Mouse (Mus musculus): ENCODE data around the gene Def8. TPM values are rescaled to one million over a fixed set of nuclear protein-coding genes. Genes with fewer than 3 reads are reported as not detected.
"Not testable (repeated sequence)": the region's sequence is repeated elsewhere in the genome, so short reads cannot be mapped to it uniquely, and the experiment has no call there.

Gene Def8
- total RNA-seq, 2 experiments from 2014 or later, result 56.7 to 62.1 TPM

DNA sequence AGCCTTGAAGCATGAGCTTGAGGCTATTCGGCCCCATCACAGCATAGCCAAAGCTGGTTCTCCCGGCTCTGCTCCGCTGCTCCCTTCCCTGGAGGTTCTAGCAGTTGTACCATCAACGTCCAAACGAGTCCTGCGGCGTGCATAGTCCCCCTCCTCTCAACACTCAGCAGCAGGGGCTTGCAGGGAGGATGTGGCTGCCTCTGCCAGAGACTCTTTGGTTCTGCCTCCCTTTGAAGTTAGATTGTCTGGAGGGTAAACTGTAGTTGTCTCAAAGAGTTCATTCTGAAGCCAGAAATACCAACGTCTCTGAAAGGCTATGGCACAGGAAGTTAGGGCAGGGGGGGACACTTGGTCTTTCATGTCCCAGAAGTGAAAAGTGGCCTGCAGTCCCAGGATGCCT is 18.8 kb upstream of the Def8 start:
- no peak for TF ChIP-seq CTCF (conservative IDR thresholded peaks at IDR 0.05)

DNA sequence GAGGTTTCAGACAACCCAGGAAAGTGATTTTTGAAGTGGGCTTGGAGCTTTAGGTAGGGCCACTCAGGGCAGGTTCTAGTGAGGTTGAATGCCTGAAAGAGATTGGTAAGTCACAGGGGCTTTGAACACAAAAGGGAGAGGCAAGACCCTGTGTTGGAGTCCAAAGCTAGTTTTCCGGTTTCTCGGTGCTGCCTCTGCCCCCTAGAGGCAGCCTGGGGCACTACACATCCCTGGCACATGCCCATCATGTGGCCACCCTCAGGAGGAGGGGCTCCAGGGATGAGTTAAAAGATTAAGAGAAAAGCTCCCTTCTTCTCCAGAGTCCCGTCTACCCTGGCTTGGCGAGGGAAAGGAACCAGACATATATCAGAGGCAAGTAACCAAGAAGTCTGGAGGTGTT is 16.5 kb upstream of the Def8 start, which contains the start of gene Mc1r:
Gene Mc1r (plus strand): TSS at position 322 of the 400 bp plus-strand sequence.
- DNase-seq (ENCODE audit: low spot score in 2 of 2), result peak; percentile 75 to 82
- Histone ChIP-seq H3K27ac (no peak within 1 kb of the TSS), H3K4me3 (no peak within 1 kb of the TSS)
- peak; percentile 96 for TF ChIP-seq CTCF (conservative IDR thresholded peaks at IDR 0.05)

More for the DNA sequence above, 18.8 kb upstream of the Def8 start:
- DNase-seq (ENCODE audit: low spot score in 2 of 2), result no peak
- no peak overlapping the region for H3K27ac ChIP-seq
- no peak overlapping the region for H3K4me3 ChIP-seq

DNA sequence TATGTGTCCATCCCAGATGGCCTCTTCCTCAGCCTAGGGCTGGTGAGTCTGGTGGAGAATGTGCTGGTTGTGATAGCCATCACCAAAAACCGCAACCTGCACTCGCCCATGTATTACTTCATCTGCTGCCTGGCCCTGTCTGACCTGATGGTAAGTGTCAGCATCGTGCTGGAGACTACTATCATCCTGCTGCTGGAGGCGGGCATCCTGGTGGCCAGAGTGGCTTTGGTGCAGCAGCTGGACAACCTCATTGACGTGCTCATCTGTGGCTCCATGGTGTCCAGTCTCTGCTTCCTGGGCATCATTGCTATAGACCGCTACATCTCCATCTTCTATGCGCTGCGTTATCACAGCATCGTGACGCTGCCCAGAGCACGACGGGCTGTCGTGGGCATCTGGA is 15.7 kb upstream of the Def8 start:
- DNase-seq (ENCODE audit: low spot score in 2 of 2), result no peak
- TF ChIP-seq CTCF (conservative IDR thresholded peaks at IDR 0.05), result no peak
- no peak overlapping the region for H3K27ac ChIP-seq
- H3K4me3 ChIP-seq, result no peak overlapping the region

DNA sequence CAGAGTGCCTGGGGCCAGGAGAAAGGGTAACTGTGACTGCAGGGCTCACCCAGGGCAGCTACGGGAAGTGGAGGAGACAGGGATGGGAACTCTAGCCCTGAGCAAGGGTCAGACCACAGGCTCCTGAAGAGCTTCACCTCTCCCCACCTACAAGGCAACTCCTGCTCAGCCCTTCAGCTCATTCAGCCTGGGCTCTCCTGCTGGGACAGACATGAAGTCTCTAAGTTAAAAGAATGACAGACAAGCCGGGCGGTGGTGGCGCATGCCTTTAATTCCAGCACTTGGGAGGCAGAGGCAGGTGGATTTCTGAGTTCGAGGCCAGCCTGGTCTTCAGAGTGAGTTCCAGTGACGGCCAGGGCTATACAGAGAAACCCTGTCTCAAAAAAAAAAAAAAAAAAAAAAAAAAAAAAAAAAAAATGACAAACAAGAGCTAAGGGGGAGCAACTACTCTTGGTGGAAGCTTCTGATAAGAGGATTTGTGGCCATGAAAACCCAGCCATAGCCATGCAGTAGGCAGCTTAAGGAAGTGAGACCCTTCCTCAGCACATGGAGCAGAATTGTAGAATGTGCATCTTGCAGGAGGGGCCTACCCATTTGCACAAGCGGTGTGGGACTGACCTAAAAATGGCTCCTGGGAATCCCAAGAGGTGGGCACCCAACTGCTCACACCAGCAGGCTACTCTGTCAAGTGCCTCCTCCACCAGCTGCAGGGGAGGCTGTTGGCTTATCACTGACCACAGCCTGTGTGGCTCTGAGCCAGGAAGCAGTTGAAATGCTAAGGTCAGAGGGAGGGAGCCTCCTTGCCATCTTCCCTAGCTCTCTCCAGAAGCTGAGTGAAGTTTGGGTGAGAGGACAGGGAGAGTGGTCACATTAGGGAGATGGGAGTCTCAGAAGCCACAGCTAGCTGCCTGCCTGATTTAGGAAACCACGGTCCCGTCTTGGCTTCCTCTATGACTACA is 14.5 kb upstream of the Def8 start:
- Histone ChIP-seq H3K4me3 (no peak overlapping the region), H3K27ac (no peak overlapping the region)
- TF ChIP-seq CTCF (conservative IDR thresholded peaks at IDR 0.05), result no peak
- no peak for DNase-seq (ENCODE audit: low spot score in 2 of 2)

DNA sequence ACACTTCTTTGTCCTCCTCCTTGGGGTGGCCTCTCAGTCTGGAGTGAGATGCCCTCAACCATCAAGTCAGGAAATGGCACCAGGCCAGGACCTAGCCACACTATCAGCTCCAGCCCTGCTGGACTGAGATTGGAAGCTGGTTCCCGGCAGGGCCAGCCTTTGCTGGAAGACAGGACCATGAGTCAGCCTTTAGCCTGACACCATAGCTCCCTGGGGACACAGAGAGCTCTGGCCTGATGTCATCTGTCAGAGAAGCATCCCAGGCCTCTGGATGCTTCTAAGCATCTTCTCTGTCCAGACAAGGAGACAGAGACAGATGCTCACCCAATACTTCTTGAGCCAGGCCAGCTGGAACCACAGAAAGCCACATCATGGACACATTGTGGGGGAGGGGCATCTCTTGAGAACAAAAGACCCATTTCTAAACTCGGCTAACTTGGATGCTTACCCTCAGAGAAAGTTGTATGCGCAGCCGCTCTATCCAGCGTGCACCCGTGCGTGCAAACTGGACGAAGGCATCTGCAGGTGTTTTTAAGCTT is 13.2 kb upstream of the Def8 start:
- no peak for TF ChIP-seq CTCF (conservative IDR thresholded peaks at IDR 0.05)
- no peak for DNase-seq (ENCODE audit: low spot score in 2 of 2)
- Histone ChIP-seq H3K27ac (no peak overlapping the region), H3K4me3 (no peak overlapping the region)

DNA sequence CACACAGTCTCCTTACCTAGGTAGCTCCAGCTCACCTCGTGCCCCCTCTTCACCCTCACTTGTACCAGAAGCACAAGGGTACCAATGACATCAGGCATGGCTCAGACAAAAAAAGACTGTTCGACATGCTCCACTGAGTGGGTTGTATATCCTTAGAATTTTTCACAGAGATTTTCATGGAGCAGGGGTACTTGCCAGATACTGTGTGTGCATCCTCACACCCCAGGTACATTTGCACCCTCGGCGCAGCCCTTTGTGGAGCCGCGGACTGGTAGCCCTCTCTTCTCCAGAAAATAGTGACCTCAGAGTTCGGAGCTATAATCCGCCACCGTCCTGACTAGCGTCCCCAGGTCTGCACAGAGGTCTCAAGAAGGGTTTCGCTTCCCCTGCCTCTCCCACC is 12.5 kb upstream of the Def8 start:
- DNase-seq (ENCODE audit: low spot score in 2 of 2), result no peak
- Histone ChIP-seq H3K4me3 (peak overlapping the region; percentile 80), H3K27ac (peak overlapping the region; percentile 92)
- TF ChIP-seq CTCF (conservative IDR thresholded peaks at IDR 0.05), result no peak

DNA sequence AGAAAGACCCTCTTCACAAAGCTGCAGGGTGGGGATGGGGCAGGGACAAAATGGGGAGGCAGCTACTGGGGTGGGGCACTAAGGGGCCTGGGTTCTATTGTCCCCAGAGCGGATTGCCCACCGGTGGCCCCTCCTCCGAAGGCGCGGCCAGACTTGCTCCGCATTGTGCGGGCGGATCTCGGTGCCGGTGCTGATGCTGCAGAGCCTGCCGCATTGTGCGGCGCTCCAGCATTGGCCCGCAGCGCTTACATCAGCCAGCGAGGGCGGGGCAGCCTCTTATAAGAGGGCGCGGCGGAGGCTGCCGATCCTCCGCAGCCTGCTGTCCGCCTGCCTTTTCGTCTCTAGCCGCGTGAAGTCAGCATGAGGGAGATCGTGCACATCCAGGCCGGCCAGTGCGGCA is 12.1 kb upstream of the Def8 start, which contains the start of gene Tubb3:
Gene Tubb3 (plus strand): TSS at position 179 of the 400 bp plus-strand sequence.
- peak within 1 kb of the TSS; percentile 80 for H3K4me3 ChIP-seq
- TF ChIP-seq CTCF (conservative IDR thresholded peaks at IDR 0.05), result no peak
- peak; percentile 90 to 93 for DNase-seq (ENCODE audit: low spot score in 2 of 2)
- peak within 1 kb of the TSS; percentile 92 for H3K27ac ChIP-seq

DNA sequence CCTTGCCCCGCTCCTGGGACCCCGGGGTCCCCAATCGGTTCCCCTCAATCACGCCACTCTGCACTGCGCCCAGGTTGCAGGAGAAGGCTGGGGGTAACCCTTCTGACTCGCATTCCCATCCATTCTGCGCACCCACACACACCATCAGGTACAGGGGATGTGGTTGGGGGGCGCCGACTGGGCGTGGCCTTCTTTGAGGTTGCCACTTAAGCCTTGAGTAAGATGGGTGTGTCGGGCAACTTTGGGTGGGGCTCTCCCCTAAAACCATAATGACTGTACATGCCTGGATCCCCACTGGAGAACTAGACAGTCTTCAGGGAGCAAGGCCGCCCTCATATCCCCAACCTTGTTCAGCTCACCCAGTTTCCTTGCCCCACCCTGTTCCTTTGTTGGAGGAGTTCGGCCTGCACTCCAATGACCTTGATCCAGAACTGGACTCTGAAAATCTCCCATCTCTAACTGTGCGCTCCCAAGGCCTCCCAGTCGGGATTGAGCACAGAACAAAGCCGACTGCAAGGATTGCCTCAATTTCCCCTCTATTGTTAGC is 11.5 kb upstream of the Def8 start:
- TF ChIP-seq CTCF (conservative IDR thresholded peaks at IDR 0.05), result no peak
- Histone ChIP-seq H3K27ac (peak overlapping the region; percentile 92), H3K4me3 (peak overlapping the region; percentile 80)
- DNase-seq (ENCODE audit: low spot score in 2 of 2), result no peak

DNA sequence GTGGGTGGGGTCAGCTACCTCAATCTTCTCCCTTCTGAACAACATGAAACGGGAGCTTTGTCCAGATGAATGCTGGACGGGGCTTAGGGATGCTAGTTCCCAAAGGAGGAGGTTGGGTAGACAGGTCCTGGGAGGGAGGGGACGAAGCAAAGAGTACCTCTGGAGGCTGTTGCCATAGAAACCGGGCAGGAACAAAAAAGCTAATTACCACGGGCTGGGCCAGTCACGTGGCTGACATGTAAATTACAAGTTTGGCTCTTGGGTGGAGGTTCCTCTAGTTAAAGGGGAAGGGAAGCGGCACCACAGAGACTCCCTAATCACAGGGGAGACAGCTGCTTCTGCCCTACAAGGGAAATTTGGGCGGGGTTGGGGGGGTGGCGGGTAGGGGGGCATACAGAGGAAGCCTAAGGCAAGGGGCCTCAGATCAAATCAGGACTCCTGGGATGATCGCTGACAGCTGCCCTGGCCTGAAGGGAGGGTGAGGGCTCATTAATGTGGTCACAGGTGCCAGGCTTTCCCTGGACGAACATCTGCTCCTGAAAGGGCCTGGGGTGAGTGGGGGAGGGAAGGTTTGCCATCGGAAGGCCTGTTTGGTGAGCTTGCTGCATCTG is 10.7 kb upstream of the Def8 start:
- TF ChIP-seq CTCF (conservative IDR thresholded peaks at IDR 0.05), result no peak
- Histone ChIP-seq H3K27ac (peak overlapping the region; percentile 92), H3K4me3 (peak overlapping the region; percentile 80)
- peak; percentile 77 to 92 for DNase-seq (ENCODE audit: low spot score in 2 of 2)

DNA sequence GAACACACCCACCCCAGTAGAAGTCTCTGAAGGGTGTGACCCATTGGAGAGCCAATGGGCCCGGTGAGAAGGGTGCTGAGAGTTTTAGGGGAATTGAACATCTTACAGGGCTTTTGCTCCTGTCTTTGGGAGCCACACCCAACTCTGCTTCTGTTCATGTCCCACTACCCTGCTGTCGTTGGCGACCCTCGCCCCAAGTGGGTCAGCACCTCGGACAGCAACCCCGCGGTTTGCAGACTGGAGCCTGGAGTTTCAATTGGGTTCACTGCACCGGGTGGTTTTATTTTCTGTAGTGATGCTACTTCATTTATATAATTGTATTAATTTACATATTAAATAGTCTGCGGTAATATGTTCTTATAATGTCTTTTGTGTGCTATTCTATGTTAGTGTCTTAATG is 9.1 kb upstream of the Def8 start:
- no peak for DNase-seq (ENCODE audit: low spot score in 2 of 2)
- TF ChIP-seq CTCF (conservative IDR thresholded peaks at IDR 0.05), result no peak
- Histone ChIP-seq H3K4me3 (peak overlapping the region; percentile 80), H3K27ac (no peak overlapping the region; the same call in 1 of the 2 replicates)

DNA sequence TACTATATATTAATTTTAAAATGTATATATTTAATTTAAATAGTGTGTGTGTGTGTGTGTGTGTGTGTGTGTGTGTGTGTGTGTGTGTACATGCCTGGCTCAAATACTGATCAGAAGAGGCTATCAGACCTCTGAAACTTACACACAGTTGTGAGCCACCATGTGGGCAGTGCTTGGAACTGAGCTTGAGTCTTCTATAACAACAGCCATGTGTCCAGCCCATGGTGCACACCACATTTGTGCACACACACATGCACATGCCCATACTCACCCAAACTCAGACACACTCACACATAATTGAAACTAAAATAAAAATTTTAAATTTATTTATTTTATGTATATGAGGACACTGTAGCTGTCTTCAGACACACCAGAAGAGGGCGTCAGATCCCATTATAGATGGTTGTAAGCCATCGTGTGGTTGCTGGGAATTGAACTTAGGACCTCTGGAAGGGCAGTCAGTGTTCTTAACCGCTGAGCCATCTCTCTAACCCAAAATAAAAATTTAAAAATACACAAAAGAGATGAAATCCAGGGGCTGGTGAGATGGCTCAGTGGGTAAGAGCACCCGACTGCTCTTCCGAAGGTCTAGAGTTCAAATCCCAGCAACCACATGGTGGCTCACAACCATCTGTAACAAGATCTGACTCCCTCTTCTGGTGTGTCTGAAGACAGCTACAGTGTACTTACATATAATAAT is 8.2 kb upstream of the Def8 start:
- not testable (repeated sequence) for H3K4me3 ChIP-seq
- peak; percentile 50 for TF ChIP-seq CTCF (conservative IDR thresholded peaks at IDR 0.05)

More for the DNA sequence above, 8.2 kb upstream of the Def8 start:
- not testable (repeated sequence) for DNase-seq (ENCODE audit: low spot score in 2 of 2); H3K27ac ChIP-seq

Measured in layer of hippocampus, adult 2 months (tissue).